Mouse (Mus musculus): ENCODE data around the gene Hmga1.

- TF ChIP-seq CTCF (IDR thresholded peaks at IDR 0.05; ENCODE audit: insufficient read depth, low read length) = no peak
- no peak for TF ChIP-seq POLR2A (IDR thresholded peaks at IDR 0.05; ENCODE audit: borderline replicate concordance, extremely low read depth, low read depth, low read length)
These were observed 14.3 kb upstream of the Hmga1 start for GRCm38 (mm10) chr17:27541984-27542383.
